Mouse (Mus musculus) liver, embryonic 15.5 days (tissue): ENCODE results near the gene Fbxl3. TPM values are rescaled to one million over a fixed set of nuclear protein-coding genes. Genes with fewer than 3 reads are reported as not detected.

Source experiments
- ATAC-seq: fragments of 200-750 bp; cut with Nextera tagmentation; 2 replicates; pipeline ENCODE4 v1.8.0; 2017; ENCODE audit warnings: moderate number of reproducible peaks, mild to moderate bottlenecking, moderate library complexity; ENCODE audit not compliant: insufficient read depth
- H3K27ac ChIP-seq: fragments of 300-500 bp; sonication (generic); replicated peaks from 2 replicates; pipeline ENCODE4 v1.5.1; 2015; ENCODE audit warnings: mild to moderate bottlenecking, inconsistent platforms
- H3K27me3 ChIP-seq: fragments of 300-500 bp; sonication (generic); 2 replicates; pipeline ENCODE4 v1.6.1; 2015; ENCODE audit warnings: mild to moderate bottlenecking, inconsistent platforms
- H3K36me3 ChIP-seq: fragments of 300-500 bp; sonication (generic); replicated peaks from 2 replicates; pipeline ENCODE4 v1.6.1; 2015; ENCODE audit warnings: moderate library complexity, mild to moderate bottlenecking, inconsistent platforms
- H3K4me1 ChIP-seq: fragments of 300-500 bp; sonication (generic); replicated peaks from 2 replicates; pipeline ENCODE4 v1.6.1; 2015; ENCODE audit warnings: inconsistent platforms
- H3K4me2 ChIP-seq: fragments of 300-500 bp; sonication (generic); 2 replicates; pipeline ENCODE4 v1.6.1; 2015; ENCODE audit warnings: moderate library complexity, mild to moderate bottlenecking, inconsistent platforms
- H3K4me3 ChIP-seq: fragments of 300-500 bp; sonication (generic); replicated peaks from 2 replicates; pipeline ENCODE4 v1.5.1; 2015; ENCODE audit warnings: mild to moderate bottlenecking, inconsistent platforms
- H3K9ac ChIP-seq: fragments of 300-500 bp; sonication (generic); 2 replicates; pipeline ENCODE4 v1.6.1; 2015; ENCODE audit warnings: moderate library complexity, mild to moderate bottlenecking, inconsistent platforms
- H3K9me3 ChIP-seq: fragments of 300-500 bp; sonication (generic); replicated peaks from 2 replicates; pipeline ENCODE4 v1.6.1; 2016; ENCODE audit warnings: inconsistent platforms
- WGBS: fragments of 180-500 bp; shearing (Covaris S2); methylation state at CpG from one replicate; pipeline ENCODE4 v1.1.7; 2015; ENCODE audit warnings: mixed read lengths; ENCODE audit not compliant: insufficient replicate concordance; 5-methylcytosine and 5-hydroxymethylcytosine counted together
- polyA plus RNA-seq: library from polyadenylated mRNA; unstranded; fragments of >200 nt; fragmentation: Nextera tagmentation; extraction: Ambion mirVana; gene quantifications from 2 replicates; pipeline ENCODE4 v1.2.1, GENCODE M21; 2015

Gene Fbxl3
- polyA plus RNA-seq, 1 experiment from 2014 or later = 12.7 TPM

DNA sequence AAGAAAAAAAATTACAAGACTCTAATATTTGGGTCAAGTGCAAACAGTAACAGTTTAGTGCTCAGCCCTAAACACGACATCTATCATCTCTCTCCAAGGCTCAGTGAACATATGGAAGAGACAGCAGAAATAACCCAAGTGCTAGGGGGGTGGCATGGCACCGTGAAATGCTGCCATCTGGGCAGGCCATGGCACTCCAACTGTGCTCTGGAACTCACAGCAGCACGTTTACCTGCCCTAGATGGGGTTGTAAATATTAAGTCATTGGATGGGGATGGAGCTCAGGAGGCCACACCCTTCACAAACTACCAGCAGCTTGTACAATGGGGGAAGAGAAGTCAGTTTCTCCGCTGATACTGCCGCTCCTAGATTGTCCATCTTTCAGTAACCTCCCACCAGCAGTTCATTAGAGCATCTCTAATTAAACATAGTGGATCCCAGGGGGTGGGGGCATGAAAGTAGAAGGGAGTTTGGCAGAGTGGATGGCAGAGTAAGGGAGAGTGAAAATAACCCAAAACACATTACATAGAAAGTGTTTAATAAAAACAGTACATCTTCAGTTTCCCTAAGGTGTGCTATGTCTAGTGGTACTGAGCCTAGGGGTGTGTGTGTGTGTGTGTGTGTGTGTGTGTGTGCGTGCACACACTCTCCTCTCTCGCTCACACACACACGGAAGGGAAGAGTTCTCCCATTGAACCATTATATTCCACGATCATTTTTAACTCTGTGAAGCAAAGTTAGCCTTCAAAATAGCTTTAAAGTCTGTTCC lies 20.0 kb downstream of the Fbxl3 start:
- 0 out of 2 replicates have a peak, but pooled peaks have one; percentile 20 for ATAC-seq

GRCm38 (mm10) chr14:103078006-103078912 lies 21.1 kb downstream of the Fbxl3 start:
- Histone ChIP-seq H3K36me3 (peaks cover 73% of the 10 kb centered on the region), H3K27me3 (no peaks in the 10 kb centered on the region), H3K4me2 (no peak overlapping the region), H3K9me3 (no peaks in the 10 kb centered on the region), H3K9ac (no peak overlapping the region), H3K27ac (no peak overlapping the region), H3K4me3 (no peak overlapping the region), H3K4me1 (peaks cover 11% of the 10 kb centered on the region)
- ATAC-seq = no peak
- WGBS = 77% methylated on average over 16 of the region's 16 CpGs

More for the DNA sequence above, 20.0 kb downstream of the Fbxl3 start:
- Histone ChIP-seq H3K4me1 (peaks cover 12% of the 10 kb centered on the region), H3K9me3 (no peaks in the 10 kb centered on the region), H3K9ac (no peak overlapping the region), H3K36me3 (peaks cover 70% of the 10 kb centered on the region), H3K4me2 (no peak overlapping the region), H3K27me3 (no peaks in the 10 kb centered on the region), H3K27ac (no peak overlapping the region), H3K4me3 (no peak overlapping the region)
- WGBS = 82% methylated on average over 9 of the region's 9 CpGs

GRCm38 (mm10) chr14:103077272-103078005 lies 21.9 kb downstream of the Fbxl3 start:
- peaks cover 11% of the 10 kb centered on the region for H3K4me1 ChIP-seq
- ATAC-seq = no peak
- H3K9me3 ChIP-seq = no peaks in the 10 kb centered on the region
- H3K27ac ChIP-seq = no peak overlapping the region
- no peaks in the 10 kb centered on the region for H3K27me3 ChIP-seq
- 79% methylated on average over 9 of the region's 9 CpGs for WGBS
- H3K36me3 ChIP-seq = peaks cover 74% of the 10 kb centered on the region
- H3K4me2 ChIP-seq = no peak overlapping the region
- H3K9ac ChIP-seq = no peak overlapping the region
- H3K4me3 ChIP-seq = no peak overlapping the region

DNA sequence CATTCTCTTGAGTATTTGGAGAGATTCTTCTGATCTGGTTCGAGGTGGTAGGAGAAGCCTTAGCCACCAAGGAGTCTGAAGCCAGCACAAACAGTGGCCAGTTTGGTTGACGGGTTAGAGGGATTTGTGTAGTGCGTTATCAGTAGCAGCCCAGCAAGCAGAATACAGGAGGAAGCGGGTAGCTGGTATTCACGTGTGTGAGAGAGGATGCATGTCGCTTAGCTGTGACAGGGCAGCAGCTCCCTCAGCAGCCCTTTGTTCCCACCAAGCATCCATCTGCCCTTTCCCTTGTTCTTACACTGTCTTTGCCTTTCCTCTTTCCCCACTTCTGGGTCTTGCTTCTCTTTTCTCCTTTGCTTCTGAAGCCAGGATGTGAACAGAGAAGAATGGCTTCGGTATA lies 24.2 kb downstream of the Fbxl3 start:
- Histone ChIP-seq H3K36me3 (peaks cover 73% of the 10 kb centered on the region), H3K9ac (no peak overlapping the region), H3K27me3 (no peaks in the 10 kb centered on the region), H3K4me2 (no peak overlapping the region), H3K4me1 (peaks cover 23% of the 10 kb centered on the region), H3K9me3 (no peaks in the 10 kb centered on the region), H3K27ac (no peak overlapping the region), H3K4me3 (no peak overlapping the region)
- ATAC-seq = no peak
- 45% methylated on average over 7 of the region's 7 CpGs for whole genome bisulfite sequencing

- H3K9ac ChIP-seq = no peak overlapping the region
- no peak overlapping the region for H3K4me3 ChIP-seq
- H3K27ac ChIP-seq = no peak overlapping the region
- no peaks in the 10 kb centered on the region for H3K9me3 ChIP-seq
- H3K4me1 ChIP-seq = peaks cover 31% of the 10 kb centered on the region
- no peaks in the 10 kb centered on the region for H3K27me3 ChIP-seq
- ATAC-seq = no peak
- H3K36me3 ChIP-seq = peaks cover 68% of the 10 kb centered on the region
- WGBS = 88% methylated on average over 8 of the region's 8 CpGs
- H3K4me2 ChIP-seq = no peak overlapping the region
Measured at GRCm38 (mm10) chr14:103073825-103074224, 25.5 kb downstream of the Fbxl3 start.

DNA sequence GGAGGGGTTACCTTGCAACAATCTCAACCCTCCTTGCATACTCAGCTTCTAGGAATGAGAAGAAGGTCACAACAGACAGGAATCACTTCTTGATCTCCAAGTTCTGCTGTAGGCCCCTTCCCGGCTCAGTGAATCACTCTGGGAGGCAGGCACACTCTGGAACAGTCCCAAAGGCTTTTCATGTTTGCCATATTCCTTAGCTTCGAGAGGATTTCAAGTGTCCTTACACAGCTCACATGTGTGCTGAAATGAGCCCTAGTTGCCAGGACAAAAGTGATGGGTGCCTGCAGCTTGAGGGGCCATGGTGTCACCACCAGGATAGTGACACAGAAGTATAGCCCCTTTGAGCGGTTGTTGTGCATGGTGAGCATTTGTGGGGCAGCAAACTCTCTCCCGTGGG lies 26.6 kb downstream of the Fbxl3 start:
- H3K4me1 ChIP-seq = peaks cover 31% of the 10 kb centered on the region
- H3K9ac ChIP-seq = no peak overlapping the region
- no peak overlapping the region for H3K27ac ChIP-seq
- ATAC-seq = no peak
- H3K4me3 ChIP-seq = no peak overlapping the region
- no peak overlapping the region for H3K4me2 ChIP-seq
- WGBS = 73% methylated on average over 4 of the region's 4 CpGs
- no peaks in the 10 kb centered on the region for H3K9me3 ChIP-seq
- peaks cover 59% of the 10 kb centered on the region for H3K36me3 ChIP-seq
- no peaks in the 10 kb centered on the region for H3K27me3 ChIP-seq

- peaks cover 25% of the 10 kb centered on the region for H3K4me1 ChIP-seq
- no peaks in the 10 kb centered on the region for H3K27me3 ChIP-seq
- no peak for ATAC-seq
- peaks cover 48% of the 10 kb centered on the region for H3K36me3 ChIP-seq
- peak overlapping the region; percentile 81 for H3K4me3 ChIP-seq
- peak overlapping the region; percentile 91 for H3K4me2 ChIP-seq
- no peak overlapping the region for H3K27ac ChIP-seq
- H3K9ac ChIP-seq = no peak overlapping the region
- H3K9me3 ChIP-seq = no peaks in the 10 kb centered on the region
- WGBS = 82% methylated on average over 12 of the region's 12 CpGs
Measured at GRCm38 (mm10) chr14:103071471-103071870, 27.9 kb downstream of the Fbxl3 start.

DNA sequence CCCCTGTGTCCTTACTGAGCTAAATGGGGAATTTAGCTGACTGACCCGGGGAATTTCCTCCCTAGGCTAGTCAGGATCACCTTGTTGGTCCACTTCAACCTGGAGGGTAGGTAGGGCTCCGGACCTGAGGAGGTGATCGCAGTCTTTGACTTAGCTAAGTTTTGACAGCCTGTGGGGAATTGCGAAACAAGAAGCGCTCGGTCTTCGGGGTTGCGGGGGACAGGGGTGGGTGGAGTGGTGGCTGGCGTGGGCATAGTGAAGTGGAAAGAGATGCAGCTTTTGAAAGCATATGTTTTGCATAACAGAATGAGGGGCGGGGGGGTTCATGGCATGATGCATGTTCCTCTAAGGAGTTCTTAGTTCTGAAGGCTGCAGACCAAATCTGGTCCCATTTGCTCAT lies 28.6 kb downstream of the Fbxl3 start:
- Histone ChIP-seq H3K9me3 (no peaks in the 10 kb centered on the region), H3K4me2 (peak overlapping the region; percentile 91), H3K27me3 (no peaks in the 10 kb centered on the region), H3K9ac (peak overlapping the region; percentile 80), H3K36me3 (peaks cover 41% of the 10 kb centered on the region), H3K27ac (peak overlapping the region; percentile 99), H3K4me1 (peaks cover 25% of the 10 kb centered on the region), H3K4me3 (peak overlapping the region; percentile 81)
- WGBS = 2% methylated on average over 10 of the region's 10 CpGs
- ATAC-seq = 0 out of 2 replicates have a peak, but pooled peaks have one; percentile 0

DNA sequence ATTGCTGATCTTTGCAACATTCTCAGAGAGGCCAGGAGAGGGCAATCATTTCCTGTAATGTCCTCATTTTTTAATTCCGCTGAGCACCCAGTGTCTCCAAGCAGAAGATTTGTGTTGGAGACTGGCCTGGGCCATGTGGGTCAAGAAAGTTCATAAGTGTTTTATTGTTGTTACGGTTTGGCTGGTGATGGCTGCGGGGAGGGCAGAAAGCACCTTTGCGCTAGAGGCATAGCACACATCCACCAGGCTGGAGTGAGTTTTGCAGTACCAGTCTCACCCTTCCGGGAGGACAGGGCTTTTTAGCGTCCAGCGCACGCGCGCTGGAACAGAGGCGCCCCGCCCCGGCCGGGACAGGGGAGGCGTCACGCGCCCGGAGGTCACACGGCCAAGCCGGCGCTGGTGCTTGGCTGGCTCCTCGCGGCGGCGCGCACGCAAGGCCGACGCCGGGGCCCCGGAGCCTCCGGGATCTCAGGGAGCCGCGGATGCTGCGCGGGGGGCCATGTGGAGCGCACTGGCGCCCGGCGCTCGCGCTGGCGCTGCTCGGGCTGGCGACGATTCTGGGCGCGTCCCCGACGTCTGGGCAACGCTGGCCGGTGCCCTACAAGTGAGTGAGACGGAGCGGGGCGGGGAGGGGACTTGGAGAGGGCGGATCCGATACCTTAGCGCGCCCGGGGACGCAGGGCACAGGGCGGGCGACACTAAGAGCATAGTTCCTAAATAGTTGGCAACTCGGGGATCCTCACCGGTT lies 29.3 kb downstream of the Fbxl3 start, which contains the start of gene Cln5:
Cln5 (plus strand) TSS at position 353 of the 748 bp plus-strand sequence.
- WGBS = under 1% methylated on average over 65 of the region's 65 CpGs
- H3K4me2 ChIP-seq = peak within 1 kb of the TSS; percentile 91
- no peaks in the 10 kb centered on the region for H3K9me3 ChIP-seq
- H3K9ac ChIP-seq = peak within 1 kb of the TSS; percentile 80
- peak; percentile 97 for ATAC-seq
- H3K4me1 ChIP-seq = peaks cover 25% of the 10 kb centered on the region
- H3K4me3 ChIP-seq = peak within 1 kb of the TSS; percentile 81
- peak within 1 kb of the TSS; percentile 99 for H3K27ac ChIP-seq
- no peaks in the 10 kb centered on the region for H3K27me3 ChIP-seq
- H3K36me3 ChIP-seq = peaks cover 34% of the 10 kb centered on the region

- ATAC-seq = peak; percentile 0; the same call in 1 of the 2 replicates
- H3K27me3 ChIP-seq = no peaks in the 10 kb centered on the region
- H3K36me3 ChIP-seq = peaks cover 28% of the 10 kb centered on the region
- peak overlapping the region; percentile 91 for H3K4me2 ChIP-seq
- H3K9me3 ChIP-seq = no peaks in the 10 kb centered on the region
- peak overlapping the region; percentile 81 for H3K4me3 ChIP-seq
- peak overlapping the region; percentile 99 for H3K27ac ChIP-seq
- WGBS = 21% methylated on average over 12 of the region's 12 CpGs
- H3K9ac ChIP-seq = peak overlapping the region; percentile 80
- peaks cover 24% of the 10 kb centered on the region for H3K4me1 ChIP-seq
Measured at GRCm38 (mm10) chr14:103069465-103069863, 29.9 kb downstream of the Fbxl3 start.
